Mouse (Mus musculus): Measurements from ENCODE around the gene Adcyap1r1.

Adcyap1r1 gene

DNA sequence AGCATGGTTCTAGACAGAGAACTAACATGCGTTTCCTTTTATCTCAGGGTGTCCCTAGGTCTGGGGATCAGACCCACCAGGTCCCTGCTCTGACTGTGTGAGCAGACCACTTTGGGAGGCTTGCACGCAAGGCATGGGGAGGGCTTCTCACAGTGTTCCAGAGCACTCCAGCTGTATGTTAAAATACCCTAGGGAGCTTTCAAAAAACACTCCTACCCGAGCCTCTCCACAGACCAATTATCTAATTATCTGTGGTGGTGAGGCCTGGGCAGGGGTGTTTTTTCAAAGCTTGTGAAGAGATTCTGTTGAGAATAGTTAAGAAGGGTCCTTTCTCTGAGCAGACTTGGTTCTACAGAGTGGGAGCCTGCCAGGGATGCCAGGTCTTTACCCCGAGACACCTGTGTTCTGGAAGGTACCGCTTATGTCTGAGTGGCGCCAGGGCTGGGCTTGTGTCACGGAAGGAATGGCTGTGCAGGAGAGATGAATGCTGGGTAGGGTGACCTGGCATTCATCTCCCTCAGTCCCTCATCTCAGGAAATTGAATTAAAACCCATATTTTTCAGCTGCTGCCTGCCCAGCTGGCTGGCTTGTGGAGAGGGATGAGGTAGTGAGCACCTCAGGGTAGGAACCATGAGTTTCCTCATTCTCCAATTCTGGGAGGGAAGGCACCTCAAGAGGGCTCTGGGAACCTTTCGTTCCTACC, 2.7 kb upstream of the Adcyap1r1 start:
- no peak for DNase-seq (ENCODE audit: low spot score)

- no peak for DNase-seq (ENCODE audit: low spot score)
Observed at GRCm38 (mm10) chr6:55452381-55452780, 603 bp downstream of the Adcyap1r1 start.

DNA sequence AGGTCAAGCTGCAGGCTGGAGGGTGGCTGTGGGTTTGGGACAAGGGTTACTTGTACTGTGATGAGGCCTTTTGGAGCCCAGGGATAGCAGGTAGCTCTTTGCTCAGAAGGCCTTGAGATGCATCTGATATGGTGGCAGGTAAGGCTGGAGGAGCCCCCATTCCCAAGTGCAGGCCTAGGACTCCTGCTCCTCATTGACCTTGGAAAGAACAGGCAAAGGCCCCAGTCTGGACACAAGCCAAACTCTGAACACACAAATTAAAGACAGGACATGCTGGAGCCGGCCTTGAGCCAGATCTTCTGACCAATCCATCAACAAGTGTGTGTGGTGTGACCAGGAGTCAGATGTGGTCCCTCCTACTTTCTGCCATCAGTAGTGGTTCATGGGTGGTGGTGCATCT, 1.8 kb downstream of the Adcyap1r1 start:
- DNase-seq (ENCODE audit: low spot score), result no peak

DNA sequence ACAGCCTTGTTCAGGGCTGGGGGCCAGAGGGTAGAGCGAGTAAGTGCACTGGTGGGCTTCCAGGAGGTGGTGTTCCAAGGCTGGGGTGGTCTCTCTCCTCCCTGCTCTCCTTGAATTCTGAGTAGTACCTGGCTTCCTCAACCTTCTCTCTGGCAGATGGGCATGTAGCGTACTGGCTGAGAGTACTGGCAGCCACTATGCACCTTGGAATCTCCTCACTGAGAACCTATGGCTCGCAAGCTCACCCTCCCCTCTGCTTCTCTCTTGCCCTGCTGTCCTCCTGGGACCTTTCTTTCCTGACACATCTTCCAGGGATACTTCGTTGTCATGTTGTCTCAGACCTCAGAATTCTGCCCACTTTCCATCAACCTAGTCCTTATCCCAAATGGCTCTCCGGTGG, 3.9 kb downstream of the Adcyap1r1 start:
- no peak for DNase-seq (ENCODE audit: low spot score)

GRCm38 (mm10) chr6:55457727-55458126, 5.9 kb downstream of the Adcyap1r1 start:
- no peak for DNase-seq (ENCODE audit: low spot score)

DNA sequence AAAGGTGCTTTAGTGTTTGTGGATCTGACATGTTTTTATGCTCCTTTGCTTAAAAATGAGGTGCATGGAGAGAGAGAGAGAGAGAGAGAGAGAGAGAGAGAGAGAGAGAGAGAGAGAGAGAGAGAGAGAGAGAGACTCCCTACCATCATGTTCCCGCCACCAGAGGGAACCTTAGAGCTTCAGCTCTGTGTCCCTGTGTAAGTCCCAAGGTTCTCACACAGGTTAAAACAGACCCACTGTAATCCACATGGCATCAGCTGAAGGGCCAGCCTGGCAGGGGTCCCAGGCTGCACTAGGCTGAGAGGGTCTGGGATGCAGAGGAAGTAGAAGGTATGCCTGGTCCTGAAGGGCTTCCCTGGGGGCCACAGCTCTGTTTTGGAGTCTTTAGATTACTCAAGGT, 6.4 kb downstream of the Adcyap1r1 start:
- no peak for DNase-seq (ENCODE audit: low spot score)

DNA sequence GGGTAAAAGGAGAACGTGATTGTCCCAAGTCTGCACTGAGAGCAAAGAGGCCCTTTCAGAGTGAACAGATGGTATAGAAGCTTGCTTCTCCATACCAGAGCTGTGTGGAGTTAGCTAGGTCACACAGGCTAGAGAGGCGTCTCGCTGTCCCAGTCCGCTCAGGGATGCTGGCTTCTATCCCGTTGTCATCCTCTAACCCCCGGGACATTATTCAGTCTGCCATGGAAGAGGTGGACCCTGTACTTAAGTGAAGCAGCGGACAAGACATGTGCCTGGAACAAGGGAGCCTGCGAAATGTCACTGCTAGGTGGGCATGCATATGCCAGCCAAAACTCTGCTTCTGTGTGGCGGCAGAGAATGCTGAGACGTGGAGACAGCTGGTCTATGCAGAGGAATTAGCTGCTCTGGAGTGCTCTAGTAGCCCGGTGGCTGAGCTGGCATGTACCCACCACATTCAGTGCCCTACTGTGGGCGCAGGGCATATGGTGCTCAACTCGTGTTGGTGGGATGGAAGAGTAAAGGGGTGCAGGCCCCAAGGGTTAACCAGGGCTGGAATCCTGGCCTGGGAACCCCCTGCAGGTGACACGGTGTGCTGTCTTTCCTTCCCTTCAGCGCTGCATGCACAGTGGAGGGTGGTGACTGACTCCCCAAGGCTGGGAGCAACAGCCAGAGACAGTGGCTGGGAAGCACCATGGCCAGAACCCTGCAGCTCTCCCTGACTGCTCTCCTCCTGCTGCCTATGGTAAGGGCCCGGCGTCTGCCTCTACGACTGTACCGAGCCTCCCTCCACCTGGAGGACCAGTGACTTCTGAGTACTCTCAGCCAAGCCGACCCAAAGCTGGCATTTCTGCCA, 8.0 kb downstream of the Adcyap1r1 start:
- DNase-seq (ENCODE audit: low spot score), result no peak

DNA sequence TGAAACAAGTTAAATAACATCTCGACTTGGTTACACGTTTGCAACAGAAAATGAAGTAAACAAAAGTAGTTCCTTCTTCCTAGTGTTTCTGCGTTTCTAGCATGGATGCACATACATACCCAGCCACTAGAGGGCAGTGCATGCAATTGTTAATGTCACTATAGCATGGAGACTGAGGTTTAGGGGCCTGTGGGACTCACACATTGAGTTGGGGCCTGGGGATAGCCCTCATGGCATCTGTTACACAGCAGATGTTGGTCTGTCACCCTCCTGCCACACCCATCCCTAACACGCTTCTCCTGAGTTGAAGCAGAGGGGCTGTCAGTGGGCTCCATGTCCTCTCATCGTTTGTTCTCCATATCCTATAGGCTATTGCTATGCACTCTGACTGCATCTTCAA, 9.4 kb downstream of the Adcyap1r1 start:
- DNase-seq (ENCODE audit: low spot score), result no peak

DNA sequence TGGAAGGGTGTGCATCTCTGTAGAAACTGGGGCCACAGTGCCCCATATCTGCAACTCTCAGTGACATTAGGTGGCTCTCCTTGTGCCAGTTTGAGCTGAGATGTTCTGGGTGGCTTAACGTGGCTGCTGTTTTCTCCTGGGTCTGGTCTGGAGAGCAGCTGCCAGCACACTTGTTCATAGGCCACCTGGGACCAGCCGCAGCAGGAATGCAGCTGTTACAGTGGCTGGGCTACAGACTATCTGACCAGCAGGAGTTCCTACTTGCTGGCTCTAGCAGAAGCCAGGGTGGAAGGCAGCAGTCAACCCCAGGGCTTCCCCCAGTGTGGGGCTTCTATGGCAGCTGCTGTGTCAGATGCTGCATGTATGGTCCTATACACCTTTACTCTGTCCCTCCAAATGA, 9.9 kb downstream of the Adcyap1r1 start:
- no peak for DNase-seq (ENCODE audit: low spot score)

GRCm38 (mm10) chr6:55462394-55462793, 10.6 kb downstream of the Adcyap1r1 start:
- no peak for DNase-seq (ENCODE audit: low spot score)

DNA sequence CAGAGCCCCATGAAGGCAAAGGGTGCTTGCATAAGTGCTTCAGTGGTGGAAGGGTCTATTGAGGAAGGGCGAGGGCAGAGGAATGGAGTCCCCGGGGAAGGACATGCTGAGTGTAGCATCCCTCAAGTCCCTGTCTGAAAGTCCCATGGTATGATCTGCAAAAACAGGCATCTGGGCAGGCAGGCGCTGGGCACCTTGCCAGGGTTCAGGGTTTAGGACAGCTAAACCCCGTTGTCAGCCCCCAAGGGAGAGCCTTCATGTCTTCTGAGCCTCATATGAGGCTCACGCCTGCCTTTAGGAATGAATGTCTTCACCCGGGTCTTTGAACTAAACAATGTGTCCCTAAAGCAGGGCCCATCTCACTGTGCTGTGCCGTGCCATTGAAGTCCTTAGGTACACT, 12.2 kb downstream of the Adcyap1r1 start:
- DNase-seq (ENCODE audit: low spot score), result no peak

DNA sequence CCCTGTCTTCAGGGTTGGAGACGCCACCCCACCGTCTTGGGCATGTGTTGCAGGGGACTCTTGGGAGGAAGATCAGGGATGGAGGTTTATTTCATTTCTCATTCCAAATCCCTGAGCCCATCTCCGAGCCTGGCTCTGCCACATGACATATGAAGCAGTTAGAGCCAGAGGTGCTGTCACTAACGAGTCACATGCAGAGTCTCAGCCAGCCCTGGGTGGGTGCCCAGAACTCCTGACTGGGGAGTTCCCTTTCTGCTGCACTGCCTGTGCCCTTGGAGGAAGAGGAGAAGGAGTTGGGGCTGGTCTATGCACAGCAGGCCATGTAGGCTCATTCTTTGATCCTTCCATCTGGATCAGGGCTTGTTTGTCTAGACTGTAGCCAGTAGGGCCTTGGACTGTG, 13.5 kb downstream of the Adcyap1r1 start:
- no peak for DNase-seq (ENCODE audit: low spot score)

GRCm38 (mm10) chr6:55466301-55466761, 14.6 kb downstream of the Adcyap1r1 start:
- no peak for DNase-seq (ENCODE audit: low spot score)

DNA sequence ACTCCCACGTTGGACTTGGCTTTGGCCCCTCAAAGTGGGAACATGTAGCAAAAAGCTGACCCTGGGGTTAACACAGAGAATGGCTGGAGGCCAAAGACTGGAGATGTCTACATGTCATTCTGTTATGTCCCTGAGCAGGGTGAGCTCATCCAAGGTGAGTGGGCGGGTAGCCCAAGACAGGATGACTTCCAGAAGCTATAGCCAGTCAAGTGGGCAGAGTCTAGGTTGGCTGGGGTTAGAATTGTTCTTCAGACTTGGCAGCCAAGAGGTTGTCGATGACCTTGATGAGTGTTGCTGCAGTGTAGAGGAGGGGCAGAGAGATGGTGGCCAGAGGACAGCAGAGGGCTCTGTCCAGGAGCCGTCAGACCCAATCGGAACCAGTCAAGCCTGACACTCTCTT, 18.9 kb downstream of the Adcyap1r1 start:
- no peak for DNase-seq (ENCODE audit: low spot score)

DNA sequence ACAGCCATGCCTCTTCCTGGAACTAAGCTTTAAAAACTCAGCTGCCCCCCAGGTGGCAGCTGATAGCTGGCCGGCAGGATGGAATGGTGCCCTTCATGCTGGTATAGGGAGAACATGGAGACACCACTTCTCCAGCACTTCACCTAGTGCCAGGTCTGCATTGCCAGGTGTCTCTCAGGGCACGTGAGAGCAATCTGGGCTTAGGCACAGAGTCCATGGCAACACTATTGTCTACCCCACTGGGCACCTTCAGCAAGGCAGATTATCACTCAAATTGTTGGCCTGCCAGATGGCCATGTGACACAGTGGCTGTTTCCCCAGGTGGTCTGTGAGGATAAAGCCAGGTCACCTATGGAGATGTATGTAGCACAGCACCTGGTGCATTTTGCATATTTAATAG, 20.6 kb downstream of the Adcyap1r1 start:
- no peak for DNase-seq (ENCODE audit: low spot score)

GRCm38 (mm10) chr6:55480988-55481387, 29.2 kb downstream of the Adcyap1r1 start:
- no peak for DNase-seq (ENCODE audit: low spot score)

- peak; percentile 29 for DNase-seq (ENCODE audit: low spot score)
Observed at GRCm38 (mm10) chr6:55482471-55482870, 30.7 kb downstream of the Adcyap1r1 start.

GRCm38 (mm10) chr6:55483360-55483759, 31.6 kb downstream of the Adcyap1r1 start:
- DNase-seq (ENCODE audit: low spot score), result no peak

- peak; percentile 37 for DNase-seq (ENCODE audit: low spot score)
Observed at GRCm38 (mm10) chr6:55484224-55484623, 32.4 kb downstream of the Adcyap1r1 start.

DNA sequence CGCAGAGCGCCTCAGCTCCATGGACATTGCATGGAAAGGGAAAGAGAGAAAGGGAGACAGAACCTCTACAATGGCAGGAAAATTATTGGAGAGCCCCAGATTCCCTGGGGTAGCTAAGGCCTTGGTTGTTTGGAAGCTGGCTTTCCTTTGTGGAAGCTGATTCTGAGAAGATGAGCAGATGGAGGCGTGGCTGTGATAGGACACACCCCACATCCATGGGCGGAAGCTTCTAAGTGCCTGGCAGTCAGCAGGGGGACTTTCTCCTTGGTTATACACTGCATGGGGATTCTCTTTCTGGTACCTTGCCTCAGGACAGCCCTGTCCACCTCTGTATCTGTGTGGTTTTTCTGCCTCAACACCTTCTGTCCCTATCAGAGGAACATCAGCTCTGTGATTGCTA, 33.4 kb downstream of the Adcyap1r1 start:
- no peak for DNase-seq (ENCODE audit: low spot score)

- DNase-seq (ENCODE audit: low spot score), result no peak
Observed at GRCm38 (mm10) chr6:55487726-55488125, 35.9 kb downstream of the Adcyap1r1 start.

DNA sequence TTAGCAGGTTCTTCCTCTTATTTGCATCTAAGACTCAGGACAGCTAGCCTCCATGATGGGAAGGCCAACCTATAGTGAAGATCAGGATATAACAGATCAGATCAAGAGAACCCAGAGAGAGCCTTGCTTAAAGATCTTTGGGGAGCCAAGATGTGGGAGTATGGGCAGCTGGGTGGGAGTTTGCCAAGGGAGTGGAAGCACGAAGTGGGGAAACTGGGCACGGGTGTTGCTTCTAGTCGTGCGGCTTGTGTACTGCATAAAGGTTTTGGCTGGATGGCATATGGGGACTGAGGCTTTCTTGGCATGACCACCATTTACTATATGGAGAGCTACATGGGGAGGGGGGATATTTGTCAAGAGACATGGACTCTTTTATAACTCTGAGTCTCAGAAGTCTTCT, 44.4 kb downstream of the Adcyap1r1 start:
- no peak for DNase-seq (ENCODE audit: low spot score)

GRCm38 (mm10) chr6:55498753-55499152, 47.0 kb downstream of the Adcyap1r1 start:
- DNase-seq (ENCODE audit: low spot score), result no peak

Data from layer of hippocampus, adult 9-10 months (tissue).